Mouse (Mus musculus): Measurements from ENCODE around the gene Aida.
"Not testable (repeated sequence)": the region's sequence is repeated elsewhere in the genome, so short reads cannot be mapped to it uniquely, and the experiment has no call there.

Gene Aida

GRCm38 (mm10) chr1:183315783-183316182 lies 19.4 kb downstream of the Aida start:
- DNase-seq (ENCODE audit: inconsistent ontology term), result no peak

- no peak for DNase-seq (ENCODE audit: inconsistent ontology term)
These were observed 24.3 kb downstream of the Aida start for GRCm38 (mm10) chr1:183320708-183321107.

GRCm38 (mm10) chr1:183322496-183322895 lies 26.1 kb downstream of the Aida start:
- not testable (repeated sequence) for DNase-seq (ENCODE audit: inconsistent ontology term)

GRCm38 (mm10) chr1:183323923-183324322 lies 27.5 kb downstream of the Aida start:
- no peak for DNase-seq (ENCODE audit: inconsistent ontology term)

GRCm38 (mm10) chr1:183324433-183324832 lies 28.0 kb downstream of the Aida start:
- no peak for DNase-seq (ENCODE audit: inconsistent ontology term)

- DNase-seq (ENCODE audit: inconsistent ontology term), result no peak
These were observed 30.8 kb downstream of the Aida start for GRCm38 (mm10) chr1:183327171-183327570.

DNA sequence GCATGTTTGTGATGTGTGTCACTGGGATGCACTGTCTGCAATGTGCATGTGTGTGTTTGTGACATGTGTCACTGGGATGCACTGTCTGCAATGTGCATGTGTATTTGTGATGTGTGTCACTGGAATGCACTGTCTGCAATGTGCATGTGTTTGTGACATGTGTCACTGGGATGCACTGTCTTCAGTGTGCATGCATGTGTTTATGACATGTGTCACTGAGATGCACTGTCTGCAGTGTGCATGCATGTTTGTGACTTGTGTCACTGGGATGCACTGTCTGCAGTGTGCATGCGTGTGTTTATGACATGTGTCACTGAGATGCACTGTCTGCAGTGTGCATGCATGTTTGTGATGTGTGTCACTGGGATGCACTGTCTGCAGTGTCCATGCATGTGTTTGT lies 46.5 kb downstream of the Aida start:
- DNase-seq (ENCODE audit: inconsistent ontology term), result not testable (repeated sequence)

DNA sequence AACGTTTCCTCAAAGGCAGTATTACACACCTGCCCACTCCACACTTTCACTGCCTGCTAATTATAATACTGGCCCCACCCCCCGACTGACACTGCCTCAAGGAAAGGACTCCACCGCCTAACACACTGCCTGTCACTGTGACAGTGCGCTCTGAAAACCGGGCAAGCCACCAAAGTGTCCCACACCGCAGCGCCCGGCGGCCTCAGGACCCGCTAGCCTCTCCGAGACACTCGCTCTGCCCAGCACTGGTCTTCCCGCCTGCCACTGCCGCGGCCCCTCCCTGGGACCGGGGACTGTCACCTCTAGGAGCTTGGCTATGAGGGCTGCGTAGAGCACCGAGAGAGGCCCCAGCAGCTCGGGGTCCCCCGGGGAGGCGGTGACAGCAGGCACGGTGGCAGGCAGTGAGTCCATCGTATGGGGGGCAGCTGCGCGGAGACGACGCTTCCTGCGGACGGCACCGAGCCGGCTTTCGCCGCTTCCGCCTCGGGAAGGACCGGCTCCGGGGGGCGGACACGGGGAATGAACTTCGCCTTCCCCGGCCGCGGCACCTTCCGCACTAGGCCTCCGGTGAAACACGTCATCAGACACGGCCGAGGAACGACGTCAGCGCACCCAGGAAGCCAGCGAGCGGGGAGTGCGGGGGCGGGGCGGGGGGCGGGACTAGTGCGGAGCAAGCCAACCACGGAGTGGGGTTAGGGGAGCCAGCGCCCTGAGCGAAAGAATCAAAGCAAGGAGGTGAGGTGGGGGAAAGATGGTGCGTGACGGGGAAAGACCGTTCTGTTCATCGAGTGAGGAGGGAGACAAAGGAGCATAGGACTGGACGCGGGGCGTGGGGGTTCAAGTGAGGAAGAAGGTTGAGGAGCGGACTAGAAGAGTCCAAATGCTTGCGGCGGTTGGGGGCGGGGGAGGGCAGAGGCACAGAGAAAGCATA lies 48.8 kb downstream of the Aida start:
- DNase-seq (ENCODE audit: inconsistent ontology term), result peak; percentile 94

DNA sequence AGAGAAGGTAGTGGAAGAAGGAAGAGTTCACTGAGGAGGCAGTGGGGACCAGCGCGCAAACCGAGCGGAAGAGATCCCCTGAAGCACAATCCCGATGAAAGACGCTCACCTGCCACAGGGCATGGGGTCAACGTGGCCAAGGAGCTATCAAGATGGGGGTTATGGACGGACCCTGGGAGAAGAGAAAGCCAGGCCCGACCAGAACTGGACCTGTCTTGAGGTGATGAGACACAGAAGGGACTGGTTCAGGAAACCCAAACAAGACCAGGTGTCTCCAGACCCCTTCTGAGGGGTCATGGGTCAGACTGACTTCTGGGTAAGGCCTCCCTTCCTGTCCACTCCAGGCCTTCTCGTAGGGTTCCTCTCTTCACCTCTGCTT lies 49.4 kb downstream of the Aida start:
- no peak for DNase-seq (ENCODE audit: inconsistent ontology term)

DNA sequence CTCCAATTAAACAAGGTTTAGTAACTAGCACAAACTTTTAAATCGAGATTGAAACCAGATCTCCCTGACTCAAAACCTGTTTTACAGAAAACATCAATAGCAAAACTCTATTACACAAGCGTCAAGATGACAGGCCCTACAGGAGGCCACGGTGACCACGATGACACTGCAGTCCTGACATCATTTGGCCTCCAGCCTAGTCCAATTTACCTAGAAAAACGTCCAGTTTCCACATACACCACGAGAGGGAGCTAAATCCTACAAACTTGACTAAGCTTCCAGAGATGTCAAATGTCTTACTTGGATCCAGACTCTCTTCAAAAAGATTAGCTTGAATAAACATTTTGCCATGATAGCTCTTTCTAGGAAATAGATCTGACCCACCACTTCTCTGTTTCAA lies 53.5 kb downstream of the Aida start:
- peak; percentile 87 for DNase-seq (ENCODE audit: inconsistent ontology term)

GRCm38 (mm10) chr1:183358901-183359300 lies 62.5 kb downstream of the Aida start:
- DNase-seq (ENCODE audit: inconsistent ontology term), result no peak

GRCm38 (mm10) chr1:183362301-183362700 lies 65.9 kb downstream of the Aida start:
- DNase-seq (ENCODE audit: inconsistent ontology term), result no peak

DNA sequence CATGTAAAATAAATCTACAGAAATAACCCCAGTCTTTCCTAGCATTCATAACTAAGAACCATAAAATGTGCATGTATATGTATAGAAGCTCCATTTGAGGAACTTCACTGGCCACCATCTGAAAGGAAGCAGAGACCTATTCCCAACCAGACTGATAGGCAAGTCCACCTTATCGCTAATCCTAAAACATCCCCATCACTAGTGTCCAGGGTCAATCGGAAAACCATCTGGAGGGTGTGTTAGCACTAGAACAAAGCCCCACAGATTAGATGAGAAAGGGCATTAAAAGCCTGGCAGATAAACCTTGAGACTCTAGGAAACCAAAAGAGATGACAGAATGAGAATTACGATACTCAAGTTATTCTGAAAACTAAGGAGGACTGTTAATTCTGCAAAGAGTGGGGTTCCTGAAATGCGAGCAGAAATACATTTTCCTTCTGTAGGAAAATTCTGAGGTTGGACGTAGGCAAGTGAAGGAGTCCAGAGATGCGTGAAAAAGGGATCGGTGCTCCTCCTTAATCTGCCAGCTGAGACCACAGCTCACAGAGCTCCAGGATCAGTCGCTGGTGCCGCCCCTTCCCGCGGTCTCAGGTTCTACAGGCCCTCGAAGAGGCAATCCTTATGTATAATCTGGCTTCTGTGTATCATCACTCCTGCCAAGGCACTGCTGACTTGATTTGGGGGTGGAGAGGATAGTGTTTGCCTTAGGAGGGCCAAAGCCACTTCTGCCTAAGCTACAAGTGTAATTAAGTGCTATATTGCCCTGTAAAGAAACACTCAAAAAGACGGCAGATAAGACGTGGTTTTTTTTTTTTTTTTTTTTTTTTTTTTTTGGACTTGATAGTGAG lies 66.6 kb downstream of the Aida start:
- DNase-seq (ENCODE audit: inconsistent ontology term), result no peak

GRCm38 (mm10) chr1:183363577-183363867 lies 67.1 kb downstream of the Aida start:
- DNase-seq (ENCODE audit: inconsistent ontology term), result no peak

- DNase-seq (ENCODE audit: inconsistent ontology term), result no peak
These were observed 70.0 kb downstream of the Aida start for GRCm38 (mm10) chr1:183366361-183366760.

DNA sequence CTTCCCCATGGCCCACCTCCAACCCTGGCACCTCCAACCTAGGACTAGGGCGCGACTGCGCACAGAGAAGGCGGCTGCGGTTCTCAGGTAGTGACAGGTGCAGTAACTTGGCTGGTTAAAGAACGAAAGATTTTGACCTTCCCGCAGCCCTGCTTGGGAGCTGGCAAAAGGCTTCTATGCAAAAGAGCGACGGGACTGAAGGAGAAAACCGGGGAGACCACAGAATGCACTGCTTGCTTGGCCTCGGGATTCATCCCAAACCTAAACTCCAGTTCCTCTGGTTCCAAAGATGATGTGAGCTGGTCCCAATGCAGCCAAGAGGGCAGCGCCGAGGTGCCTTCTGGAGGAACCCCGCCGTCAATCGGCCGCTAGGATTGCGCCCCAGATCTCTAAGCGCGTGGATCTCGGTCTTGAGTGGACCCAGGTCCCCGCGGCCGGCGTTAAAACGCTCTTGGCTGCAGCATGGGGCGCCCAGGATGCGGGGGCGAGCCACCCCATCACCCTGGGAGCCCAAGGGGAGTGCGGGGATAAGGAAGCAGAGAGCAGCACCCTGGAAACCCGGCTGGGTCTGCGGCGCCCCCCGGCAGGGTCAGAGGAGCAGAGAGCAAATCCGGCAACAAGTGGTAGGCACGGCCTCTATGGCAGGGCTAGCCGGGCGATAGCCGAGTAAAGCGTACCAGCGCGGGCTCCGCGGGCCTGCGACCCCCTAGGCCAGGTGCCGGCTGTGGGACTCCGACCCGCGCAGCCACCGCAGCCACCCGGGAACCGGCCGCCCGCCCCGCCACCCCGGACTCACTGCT lies 72.4 kb downstream of the Aida start:
- DNase-seq (ENCODE audit: inconsistent ontology term), result no peak

GRCm38 (mm10) chr1:183369427-183370014 lies 73.1 kb downstream of the Aida start, which contains the start of gene Mia3:
Gene Mia3, minus strand, starts transcription at chr1:183369553.
- DNase-seq (ENCODE audit: inconsistent ontology term), result peak; percentile 97

GRCm38 (mm10) chr1:183374728-183375127 lies 78.3 kb downstream of the Aida start:
- no peak for DNase-seq (ENCODE audit: inconsistent ontology term)
